Mouse (Mus musculus) liver, embryonic 14 days (tissue): Measurements from ENCODE around the gene Tex26. TPM values are rescaled to one million over a fixed set of nuclear protein-coding genes. Genes with fewer than 3 reads are reported as not detected.

Source experiments
- polyA plus RNA-seq: library from polyadenylated mRNA; depleted of rRNA; stranded (reverse); fragments of >200 nt; gene quantifications from 2 replicates; pipeline ENCODE4 v1.2.3, GENCODE M21; 2012; rRNA removed

Tex26 gene
- polyA plus RNA-seq, result 0.08 and 0.29 TPM in 2 replicates

DNA sequence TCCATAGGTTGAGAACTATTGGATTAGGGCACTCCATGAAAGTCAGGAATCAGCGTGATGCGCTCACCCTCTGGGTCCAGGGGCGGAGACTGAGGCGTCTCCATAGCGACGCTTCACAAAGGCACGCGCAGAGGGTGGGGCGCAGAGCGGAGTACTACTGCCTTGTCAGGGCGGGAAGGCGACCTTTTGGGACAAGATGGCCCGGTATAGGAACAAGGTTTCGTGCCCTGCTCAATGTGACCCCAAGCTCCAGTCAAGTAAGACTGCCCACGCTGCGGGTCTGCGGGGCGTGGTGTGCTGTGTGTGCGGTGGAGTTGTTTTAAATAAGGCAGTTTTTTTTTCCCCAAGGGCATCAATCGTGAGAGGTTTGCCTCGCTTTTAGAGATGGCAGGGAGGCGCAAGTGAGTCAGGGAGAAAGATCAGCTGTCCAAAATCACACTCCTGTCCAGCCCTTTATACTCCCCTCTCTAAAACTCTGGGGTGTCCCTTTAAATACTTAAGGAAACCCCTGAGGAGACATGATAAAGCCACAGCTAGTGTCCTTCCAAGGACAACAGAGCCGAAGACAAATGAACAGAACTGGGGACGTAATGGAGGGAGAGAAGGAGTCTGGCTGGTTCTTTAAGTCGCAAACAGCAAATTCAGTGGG, at the start of gene Tex26:
TSS of gene Tex26 (plus strand) at position 130 of the 649 bp plus-strand sequence.

DNA sequence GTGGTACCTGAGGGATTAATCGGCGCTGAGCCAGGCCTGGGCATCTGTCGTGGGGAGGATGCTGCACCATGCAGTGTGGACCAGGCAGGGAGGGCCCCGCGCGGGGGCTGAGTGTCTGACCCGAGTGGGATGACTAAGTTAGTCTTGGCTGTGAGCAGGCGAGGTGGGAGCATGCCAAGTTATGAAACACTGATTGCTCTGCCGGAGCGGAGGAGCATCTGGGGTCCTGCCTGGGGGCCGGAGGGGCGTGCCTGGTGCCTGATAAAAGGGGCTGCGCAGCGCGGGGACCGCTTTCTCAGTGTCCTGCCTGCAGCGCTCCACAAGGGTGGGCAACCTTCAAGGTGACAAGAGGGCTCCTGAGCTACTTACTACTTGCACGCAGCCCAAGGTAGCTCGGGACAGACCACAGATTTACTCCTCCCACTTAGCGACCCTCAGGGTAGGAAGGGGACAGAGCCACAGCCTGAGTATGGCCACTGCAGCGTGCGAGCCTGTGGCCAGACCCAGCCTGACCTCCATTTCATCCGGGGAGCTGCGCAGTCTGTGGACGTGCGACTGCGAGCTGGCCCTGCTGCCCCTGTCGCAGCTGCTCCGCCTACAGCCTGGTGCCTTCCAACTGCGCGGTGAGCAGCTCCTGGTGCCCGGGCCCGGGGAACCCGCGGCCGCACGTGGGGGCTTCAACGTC, 27.8 kb upstream of the Tex26 start, which contains the start of gene Medag:
TSS of gene Medag (plus strand) at position 241 of the 685 bp plus-strand sequence.

Other genes starting within 250 kb of the Tex26 start
- 19.7 and 25.4 TPM in 2 replicates for gene Alox5ap, start 174.9 kb upstream of the Tex26 start, polyA plus RNA-seq
- 0.13 and 0.21 TPM in 2 replicates for gene Medag, start 27.9 kb upstream of the Tex26 start, polyA plus RNA-seq
- 0.01 TPM in 2 replicates for gene Wdr95, start 89.0 kb downstream of the Tex26 start, polyA plus RNA-seq
- gene Hsph1, start 196.7 kb downstream of the Tex26 start, polyA plus RNA-seq, result 39.4 and 41.0 TPM in 2 replicates
- 2.9 and 3.2 TPM in 2 replicates for gene B3glct, start 238.6 kb downstream of the Tex26 start, polyA plus RNA-seq